Mouse (Mus musculus): ENCODE measurements around the gene Lrrc8d.

The Lrrc8d gene

DNA sequence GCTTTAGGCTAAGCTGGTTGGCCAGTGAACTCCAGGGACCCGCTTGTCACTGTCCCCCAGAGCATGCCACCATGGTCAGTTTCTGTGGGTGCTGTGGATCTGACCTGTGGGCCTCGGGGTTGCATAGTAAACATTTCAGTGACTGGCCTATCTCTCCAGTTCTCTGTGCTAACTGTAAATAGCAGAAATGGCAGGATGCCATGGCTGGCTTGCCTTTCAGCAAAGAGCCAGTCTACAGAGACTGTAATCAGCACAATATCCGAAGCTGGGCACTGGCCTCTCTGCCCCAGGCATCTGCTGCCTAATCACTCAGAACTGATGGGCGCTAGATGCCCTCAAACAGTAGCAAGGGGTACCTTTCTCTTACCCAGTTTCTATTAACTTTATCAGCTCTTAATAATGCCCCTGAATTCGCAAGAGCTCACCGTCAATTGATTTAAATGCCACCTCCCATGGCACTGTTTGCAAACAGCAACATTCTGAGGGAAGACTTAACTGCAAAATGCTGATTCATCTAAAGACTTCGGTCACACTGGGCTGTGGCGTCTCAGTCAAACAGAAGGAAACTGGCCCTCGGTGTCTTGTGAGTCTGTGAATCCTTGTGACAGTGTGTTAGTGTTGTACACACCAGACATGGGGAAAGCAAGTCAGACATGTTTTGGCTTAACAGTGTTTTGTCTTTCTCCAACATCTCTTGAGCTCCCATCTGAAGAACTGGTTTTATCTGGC is 117.6 kb downstream of the Lrrc8d start:
- DNase-seq (ENCODE audit: low spot score): peak; percentile 21

DNA sequence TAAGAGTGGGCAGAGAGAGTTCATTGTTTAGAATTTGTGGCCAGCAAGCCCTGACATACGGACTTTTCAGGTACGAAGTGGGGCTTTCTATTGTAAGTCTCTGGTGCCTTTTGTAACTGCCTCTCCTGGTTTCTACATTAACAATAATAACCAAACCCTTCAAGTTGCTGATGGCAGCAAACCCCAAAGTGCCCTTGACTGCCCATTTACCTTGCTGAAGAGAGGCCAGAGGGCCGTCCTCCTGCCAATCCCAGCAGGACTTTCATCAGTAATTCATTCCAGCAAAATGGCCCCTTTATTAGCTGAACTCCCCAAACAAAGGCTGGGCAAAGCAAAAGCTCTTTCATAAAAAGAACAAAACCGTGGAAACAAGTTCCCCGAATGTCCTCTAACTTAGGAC is 118.6 kb downstream of the Lrrc8d start:
- DNase-seq (ENCODE audit: low spot score): no peak

DNA sequence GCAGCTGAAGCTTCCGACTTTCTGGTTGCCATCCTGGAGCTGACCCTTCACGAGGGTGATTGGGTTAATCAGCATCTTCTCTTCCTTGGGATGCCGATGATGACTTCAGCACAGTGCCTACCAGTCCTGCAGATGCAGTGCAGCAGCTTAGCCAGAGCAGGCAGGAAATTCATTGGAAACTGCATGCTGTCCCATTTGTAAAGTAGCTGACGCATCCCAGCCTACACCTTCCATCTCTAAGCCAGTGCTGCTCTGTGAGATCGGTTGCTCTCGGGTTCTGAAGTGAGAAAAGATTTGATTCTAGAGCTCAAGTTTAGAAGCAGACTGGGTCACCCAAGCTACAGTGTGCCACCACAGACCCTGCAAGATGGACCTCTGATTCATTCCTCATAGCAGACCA is 121.6 kb downstream of the Lrrc8d start:
- no peak for DNase-seq (ENCODE audit: low spot score)

DNA sequence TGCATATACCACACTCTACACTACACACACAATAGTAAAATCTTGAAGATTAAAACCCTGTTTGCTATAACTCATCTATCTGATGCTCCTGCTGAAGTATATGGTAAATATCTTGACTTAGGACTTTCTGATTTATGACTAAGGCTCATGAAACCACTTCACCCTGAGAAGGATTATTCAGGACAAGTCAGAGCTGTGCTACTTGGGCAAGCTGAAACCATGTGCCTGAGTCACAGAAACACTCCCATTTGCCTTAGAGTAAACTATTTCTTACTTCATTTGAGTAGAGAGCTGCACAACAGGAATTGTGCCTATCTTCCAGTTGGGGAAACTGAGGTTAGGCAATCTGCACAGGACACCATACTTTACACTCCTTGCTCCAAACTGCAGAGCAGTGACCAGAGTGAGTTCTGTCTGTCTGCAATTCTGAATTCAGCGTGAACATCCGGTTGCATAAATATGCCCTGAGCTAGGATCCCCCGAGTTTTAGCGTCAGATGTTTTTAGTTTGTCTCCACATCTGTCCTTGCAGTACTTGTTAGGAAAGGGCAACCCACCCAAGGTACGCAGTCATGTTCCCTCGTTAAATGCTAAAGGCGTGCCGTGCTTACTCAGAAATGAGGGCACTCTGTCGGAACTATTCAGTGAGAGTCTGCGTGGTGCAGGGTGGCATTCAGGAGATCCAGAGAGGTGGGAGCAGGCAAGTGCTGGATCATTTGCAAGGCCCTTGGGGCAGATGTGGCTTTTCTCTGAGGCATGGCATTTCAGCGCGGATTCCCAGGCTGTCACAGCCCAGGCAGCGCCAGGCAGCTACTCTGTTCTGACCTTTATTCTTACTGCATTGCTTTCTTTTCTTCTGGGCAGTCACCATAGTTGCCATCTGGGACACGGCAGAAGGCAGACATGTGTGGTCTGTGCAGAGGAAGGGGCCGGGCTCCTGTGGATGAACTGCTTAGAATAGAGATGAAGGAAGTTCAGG is 123.0 kb downstream of the Lrrc8d start:
- no peak for DNase-seq (ENCODE audit: low spot score)

DNA sequence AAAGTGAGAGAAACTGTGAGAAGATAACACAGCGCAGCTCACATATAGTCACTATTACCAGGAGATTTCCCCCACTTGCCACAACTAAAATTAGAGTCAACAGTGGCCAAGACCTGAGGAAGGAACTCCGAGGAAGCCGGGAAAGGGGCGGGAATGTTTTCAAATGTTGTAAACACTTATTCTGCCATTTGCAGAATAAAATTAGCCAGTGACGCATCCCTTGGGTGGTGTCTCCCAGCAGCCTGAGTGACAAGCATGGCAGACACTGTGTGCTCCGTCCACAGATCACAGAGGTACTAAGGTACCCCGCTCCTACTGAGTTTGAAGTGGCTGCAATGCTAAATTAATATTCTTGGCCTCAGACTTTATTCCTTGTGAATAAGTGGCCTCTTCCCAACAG is 124.5 kb downstream of the Lrrc8d start:
- no peak for DNase-seq (ENCODE audit: low spot score)

DNA sequence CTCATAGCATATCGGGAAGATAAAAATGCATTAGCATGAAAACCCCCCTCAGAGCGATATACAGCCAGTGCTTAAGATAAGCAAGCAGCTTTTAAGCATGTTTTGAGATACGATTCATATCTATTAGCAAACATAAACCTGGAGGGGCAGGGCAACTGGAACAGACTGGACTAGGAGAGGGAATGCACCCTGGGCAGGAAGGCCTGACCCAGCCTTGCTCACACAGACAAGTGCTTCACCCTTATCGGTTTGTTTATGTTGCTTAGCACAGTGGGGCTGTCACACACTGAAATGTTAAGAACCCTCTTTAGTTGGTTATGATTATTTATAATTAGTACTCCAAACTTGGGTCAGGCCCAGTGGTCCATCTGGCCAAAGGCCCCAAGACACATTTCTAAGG is 125.1 kb downstream of the Lrrc8d start:
- no peak for DNase-seq (ENCODE audit: low spot score)

DNA sequence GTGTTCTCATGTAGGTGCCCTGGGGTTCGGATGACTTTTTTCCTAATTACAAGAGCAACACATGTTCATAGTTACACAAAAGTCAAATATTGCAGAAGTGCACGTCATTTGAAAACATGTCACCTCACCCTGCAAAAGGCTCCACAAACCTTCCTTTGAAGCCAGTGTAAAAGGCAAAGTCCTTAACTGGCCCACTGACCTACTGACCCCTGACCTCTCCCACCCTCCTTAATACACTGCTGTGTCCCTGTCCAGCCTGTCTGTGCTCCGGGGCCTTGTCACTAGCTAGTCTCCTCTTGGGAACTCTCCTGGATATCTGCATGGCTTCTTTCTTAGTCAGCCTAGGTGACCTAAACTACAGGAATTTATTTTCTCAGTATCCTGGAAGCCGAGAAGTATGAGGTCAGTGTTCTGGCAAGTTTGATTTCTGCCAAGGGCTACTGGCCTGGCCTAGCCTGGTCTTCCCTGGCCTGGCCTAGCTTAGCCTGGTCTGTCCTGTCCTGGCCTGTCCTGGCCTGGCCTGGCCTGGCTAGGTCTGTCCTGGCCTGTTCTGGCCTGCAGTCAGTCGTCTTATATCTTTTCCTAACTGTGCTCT is 127.2 kb downstream of the Lrrc8d start:
- no peak for DNase-seq (ENCODE audit: low spot score)

DNA sequence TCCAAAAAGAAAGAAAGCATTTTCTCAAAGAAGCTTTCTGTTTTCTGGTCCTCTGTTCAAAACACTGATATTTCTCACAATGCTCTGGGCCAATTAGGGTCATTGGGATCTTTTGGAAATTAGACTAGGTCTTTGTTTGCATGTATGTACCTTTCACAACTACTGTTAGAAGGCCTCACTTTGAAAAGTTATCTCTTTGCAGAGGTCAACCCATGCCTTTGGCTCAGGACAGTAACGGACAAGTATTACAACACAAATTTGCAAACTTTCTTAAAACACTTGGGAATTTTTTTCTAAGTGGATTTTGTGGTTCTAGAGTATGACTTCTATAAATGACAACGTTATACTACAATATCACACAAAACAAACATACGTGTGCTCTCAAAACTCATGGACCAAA is 128.3 kb downstream of the Lrrc8d start:
- no peak for DNase-seq (ENCODE audit: low spot score)

DNA sequence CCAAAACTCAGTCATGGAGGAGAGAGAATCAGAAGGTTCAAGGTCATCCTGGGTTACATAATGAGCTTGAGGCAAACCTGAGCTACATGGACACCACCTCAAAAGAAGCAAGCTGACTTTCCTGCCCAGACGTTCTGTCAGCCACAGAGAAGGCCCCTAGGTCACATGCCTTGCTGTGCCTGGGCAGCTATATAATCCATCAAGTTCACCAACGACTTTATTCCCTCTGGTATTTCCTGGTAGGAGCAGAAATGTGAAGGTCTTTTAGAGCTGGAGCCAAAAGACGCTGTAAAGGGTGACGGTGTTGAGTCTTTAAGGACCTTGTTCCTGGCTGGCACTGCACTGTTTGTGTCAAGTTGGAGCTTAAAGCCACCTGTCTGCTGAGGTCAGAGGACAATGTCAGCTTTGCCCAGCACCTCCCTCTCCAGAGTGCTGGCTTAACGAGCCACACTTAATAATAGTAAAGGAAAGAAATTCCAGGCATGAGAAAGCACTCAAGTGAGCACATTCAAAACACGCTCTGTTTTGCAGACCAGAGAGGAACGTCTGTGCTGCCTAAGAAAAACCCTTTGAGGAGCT is 129.3 kb downstream of the Lrrc8d start:
- no peak for DNase-seq (ENCODE audit: low spot score)

DNA sequence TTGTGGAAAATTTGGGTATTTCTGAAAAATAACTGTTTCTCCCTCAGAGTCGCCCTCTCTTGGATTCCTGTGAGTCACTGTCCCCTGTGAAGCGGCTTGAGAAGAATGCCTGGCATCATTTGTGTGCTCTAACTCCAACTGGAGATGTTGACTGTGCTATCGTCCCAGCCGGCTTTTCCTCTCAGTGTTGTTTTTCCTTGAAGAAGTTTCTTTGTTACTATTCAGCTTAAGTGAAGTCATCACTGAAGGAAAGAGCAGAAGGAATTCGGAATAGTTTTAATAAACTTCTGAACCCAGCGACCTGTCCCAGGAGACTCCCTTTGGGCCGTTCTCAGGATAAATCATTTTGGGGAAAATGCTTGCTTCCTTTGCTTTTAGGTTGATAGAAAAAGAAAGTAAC is 132.4 kb downstream of the Lrrc8d start:
- DNase-seq (ENCODE audit: low spot score): no peak

DNA sequence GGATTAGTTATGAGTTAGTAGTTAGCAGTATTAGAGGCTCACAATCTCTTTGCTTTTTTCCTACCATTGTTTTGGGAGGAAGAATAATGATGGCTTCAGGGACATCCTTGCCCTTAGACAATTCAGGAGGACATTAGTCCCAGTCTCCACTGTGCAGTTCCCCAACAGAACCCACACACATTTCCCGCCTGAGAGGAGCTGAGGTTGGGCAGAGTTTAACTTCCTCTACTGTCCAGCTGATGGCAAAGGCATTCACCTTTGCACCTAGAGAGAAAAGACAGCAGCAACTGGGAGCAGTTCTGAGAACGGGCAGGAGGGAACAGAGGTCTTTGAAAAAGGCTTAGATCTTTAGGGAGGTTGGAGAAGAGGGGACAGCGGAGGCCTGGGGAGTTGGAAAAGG is 134.2 kb downstream of the Lrrc8d start:
- DNase-seq (ENCODE audit: low spot score): no peak

DNA sequence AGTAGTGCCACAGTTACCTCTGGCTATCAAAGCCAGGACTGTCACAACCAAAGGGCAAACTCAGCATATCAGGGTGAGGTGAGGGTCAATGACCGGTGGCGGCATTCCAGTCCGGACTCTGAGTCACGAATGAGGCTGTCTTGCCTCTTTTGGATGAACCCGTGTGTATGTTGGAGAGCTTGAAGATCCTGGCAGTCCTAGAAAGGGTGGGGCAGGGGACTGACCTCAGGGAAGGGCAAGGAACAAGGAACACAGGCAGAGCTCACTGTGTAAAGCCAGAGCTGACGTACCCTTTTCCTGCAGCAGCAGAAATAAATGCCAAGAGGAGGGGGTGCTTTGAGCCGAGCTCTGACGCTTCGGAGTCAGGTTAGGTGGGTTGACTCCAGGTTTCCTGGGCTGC is 136.2 kb downstream of the Lrrc8d start:
- DNase-seq (ENCODE audit: low spot score): no peak

DNA sequence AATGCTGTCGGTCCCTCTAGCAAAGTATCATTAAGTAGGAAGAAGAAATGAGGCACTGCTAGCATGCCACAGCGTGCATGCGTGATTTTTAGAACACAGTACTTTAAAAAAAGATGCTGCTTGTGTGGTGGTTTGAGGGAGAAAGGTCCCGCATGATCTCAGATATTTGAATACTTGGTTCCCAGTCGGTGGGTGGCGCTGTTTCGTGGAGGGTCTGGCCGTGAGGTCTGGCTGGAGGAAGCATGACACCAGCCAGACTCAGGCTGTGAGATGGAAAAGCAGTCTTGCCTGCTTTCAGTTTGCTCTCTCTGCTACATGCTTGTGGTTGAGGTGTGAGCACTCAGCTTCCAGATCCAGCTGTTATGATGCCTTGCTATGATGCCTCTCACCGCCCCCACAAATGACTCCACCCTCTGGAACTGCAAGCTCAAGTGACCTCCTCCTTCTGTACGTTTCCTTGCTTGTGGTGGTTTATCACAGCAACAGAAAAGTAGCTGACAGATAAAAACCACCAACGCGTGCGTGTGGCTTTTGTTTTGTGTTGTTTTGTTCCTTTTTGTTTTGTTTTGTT is 140.1 kb downstream of the Lrrc8d start:
- DNase-seq (ENCODE audit: low spot score): no peak

DNA sequence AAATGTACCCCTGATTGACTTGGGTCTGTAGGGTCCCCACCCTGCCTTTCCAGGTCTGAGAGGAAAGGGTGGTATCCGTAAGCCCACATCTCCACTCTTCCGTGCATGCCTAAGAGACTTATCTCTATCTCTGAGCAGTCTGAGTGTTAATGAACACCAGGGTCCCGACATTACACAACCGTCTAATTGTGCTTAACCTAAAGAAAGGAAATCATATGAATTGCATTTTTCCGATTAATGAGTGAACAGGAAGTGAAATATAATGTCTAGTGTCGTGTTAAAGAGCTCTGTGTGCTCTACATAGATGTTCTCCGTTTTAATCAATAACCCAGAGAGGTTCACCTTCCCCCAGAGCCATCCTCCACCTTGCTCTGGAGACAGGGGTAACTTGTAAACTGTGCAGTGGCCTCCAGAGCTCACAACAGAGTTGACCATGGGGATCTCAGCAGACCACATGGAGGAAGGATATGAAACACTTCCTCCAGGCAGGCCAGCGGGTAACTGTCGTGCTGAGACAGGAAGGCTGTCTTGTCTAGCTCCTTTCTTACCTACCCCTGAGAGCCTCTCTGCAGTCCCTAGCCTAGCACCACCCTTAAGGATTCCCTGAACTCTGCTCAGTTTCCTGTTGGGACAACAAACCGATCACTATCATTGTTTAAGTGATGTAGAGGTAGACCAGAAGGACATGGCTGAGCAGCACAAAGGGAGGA is 144.4 kb downstream of the Lrrc8d start:
- no peak for DNase-seq (ENCODE audit: low spot score)

DNA sequence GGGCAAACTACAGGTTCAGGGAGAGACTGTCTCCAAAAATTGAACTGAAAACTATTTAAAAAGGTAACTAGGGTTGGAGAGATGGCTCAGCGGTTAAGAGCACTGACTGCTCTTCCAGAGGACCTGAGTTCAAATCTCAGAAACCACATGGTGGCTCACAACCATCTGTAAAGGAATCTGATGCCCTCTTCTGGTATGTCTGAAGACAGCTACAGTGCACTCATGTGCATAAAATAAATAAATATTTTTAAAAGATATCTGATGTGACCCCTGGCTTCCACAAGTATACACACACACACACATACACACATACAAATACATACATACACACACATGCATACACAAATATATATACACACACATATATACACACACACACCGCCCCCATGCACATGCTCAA is 145.3 kb downstream of the Lrrc8d start:
- DNase-seq (ENCODE audit: low spot score): no peak

DNA sequence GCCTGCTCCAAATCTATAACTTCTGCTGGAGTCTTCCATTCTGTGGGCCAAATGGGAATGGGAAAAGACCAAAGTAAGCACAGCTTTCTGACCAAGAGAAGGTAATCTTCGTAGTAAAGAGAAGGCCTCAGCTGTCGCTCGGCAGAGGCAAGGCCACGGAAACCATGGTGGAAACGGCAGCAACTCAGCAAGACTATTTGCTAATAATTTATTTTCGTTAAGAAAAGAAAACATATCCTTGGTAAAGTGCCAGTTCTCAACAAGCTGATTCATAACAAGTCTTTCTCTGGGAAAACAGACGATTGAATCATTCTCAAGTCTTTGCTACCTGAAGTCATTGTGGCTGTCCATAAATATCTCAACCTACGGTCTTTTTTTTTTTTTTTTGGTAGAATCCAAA is 148.0 kb downstream of the Lrrc8d start:
- DNase-seq (ENCODE audit: low spot score): no peak

DNA sequence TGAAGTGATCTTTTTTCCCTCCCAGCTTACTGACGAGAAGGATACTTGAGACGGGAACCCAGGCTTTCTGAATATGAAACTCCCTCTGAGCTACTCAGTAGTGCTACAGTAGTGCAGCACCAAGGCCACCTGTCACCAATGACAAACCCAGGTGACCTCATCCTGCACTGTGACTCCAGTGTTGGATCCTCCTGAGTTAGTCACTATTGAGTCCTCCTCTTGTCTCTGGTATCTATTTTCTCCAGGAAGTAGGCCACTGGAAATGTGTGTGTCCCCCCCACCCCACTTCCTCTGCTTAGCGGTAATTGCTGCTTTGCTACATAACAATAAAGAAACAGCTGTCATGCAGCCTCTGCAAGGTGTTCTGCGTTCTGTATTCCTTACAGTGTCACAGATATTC is 149.5 kb downstream of the Lrrc8d start:
- DNase-seq (ENCODE audit: low spot score): no peak

DNA sequence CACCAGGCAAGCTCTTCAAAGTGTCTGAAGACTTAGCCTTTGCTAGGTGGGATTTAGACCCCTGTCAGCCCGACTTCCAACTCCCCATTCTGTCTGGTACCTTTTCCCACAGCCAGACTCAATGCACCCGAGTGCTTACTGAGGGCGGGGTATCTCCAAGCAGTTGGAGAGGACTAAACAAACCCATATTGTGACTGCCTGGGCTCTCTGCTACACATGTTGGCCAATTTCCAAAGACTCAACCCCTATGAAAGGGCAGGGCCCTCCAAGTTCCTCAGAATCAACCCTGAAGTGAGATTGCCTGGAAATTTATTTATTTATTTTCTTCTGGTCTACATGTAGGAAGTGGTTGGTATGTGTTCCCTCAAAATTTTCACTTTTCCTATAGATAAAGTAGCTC is 149.9 kb downstream of the Lrrc8d start:
- DNase-seq (ENCODE audit: low spot score): no peak

DNA sequence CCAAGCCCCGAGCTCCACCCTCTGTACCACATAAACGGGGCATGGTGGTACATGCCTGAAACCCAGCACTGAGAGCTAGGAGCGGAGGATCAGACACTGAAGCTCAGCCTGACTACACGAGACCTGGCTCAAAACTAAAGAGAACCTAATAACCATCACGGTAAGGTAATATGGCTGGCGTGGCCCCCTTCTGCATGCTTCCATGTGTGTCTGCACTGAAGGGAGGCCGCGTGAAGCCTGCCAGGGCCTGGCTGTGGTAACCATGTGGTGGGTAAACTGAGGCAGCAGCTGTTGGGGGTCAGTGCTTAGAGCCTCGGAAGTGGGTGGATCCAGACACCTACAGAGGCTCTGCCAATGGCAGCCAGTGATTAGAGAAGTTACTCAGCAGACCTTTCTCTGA is 153.5 kb downstream of the Lrrc8d start:
- DNase-seq (ENCODE audit: low spot score): no peak

DNA sequence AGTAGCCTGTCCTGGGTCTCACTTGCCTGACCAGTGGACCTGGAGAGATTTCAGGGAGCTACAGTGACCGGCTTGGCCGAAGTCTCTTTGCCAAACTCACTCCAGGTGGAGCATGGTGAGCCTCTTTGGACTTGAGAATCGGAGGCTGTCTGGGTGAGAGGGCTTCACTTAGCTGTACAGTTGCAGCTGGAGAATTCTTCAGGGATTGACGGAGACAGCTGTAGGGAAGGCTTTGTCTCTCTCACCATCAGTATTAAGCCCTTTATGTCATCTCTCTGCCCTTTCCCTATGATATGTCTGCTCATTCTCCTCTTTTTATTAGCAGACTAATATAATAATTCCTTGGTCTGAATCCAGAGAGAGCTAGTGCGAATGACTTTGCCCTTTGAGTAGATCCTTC is 157.7 kb downstream of the Lrrc8d start:
- DNase-seq (ENCODE audit: low spot score): no peak

Measured in testis, postnatal 14 days (tissue).